Mouse (Mus musculus) embryonic facial prominence, embryonic 10.5 days (tissue): Measurements from ENCODE around the gene Ergic1. TPM values are rescaled to one million over a fixed set of nuclear protein-coding genes. Genes with fewer than 3 reads are reported as not detected.

Experiments
- DNase-seq: peaks from one replicate; pipeline ENCODE4 v3.0.0-alpha.2; 2017; ENCODE audit warnings: low spot score
- H3K27ac ChIP-seq: fragments of 300-500 bp; sonication (generic); replicated peaks from 2 replicates; pipeline ENCODE4 v1.5.1; 2016; ENCODE audit warnings: mild to moderate bottlenecking
- H3K27me3 ChIP-seq: fragments of 300-500 bp; sonication (generic); replicated peaks from 2 replicates; pipeline ENCODE4 v1.6.1; 2016; ENCODE audit warnings: low read depth, mild to moderate bottlenecking; ENCODE audit not compliant: poor library complexity, severe bottlenecking
- H3K36me3 ChIP-seq: fragments of 300-500 bp; sonication (generic); replicated peaks from 2 replicates; pipeline ENCODE4 v1.6.1; 2016; ENCODE audit warnings: mild to moderate bottlenecking, moderate library complexity
- H3K4me1 ChIP-seq: fragments of 300-500 bp; sonication (generic); 2 replicates; pipeline ENCODE4 v1.6.1; 2016
- H3K4me3 ChIP-seq: fragments of 300-500 bp; sonication (generic); 2 replicates; pipeline ENCODE4 v1.5.1; 2016; ENCODE audit warnings: mild to moderate bottlenecking, moderate library complexity
- H3K9me3 ChIP-seq: fragments of 300-500 bp; sonication (generic); 2 replicates; pipeline ENCODE4 v1.6.1; 2016; ENCODE audit warnings: mild to moderate bottlenecking
- WGBS: fragments of 180-500 bp; shearing (Covaris S2); methylation state at CpG from one replicate; pipeline ENCODE4 v1.1.7; 2016; 5-methylcytosine and 5-hydroxymethylcytosine counted together
- polyA plus RNA-seq: library from polyadenylated mRNA; unstranded; fragments of >200 nt; fragmentation: Nextera tagmentation; extraction: Ambion mirVana; gene quantifications from 2 replicates; pipeline ENCODE4 v1.2.1, GENCODE M21; 2016

The Ergic1 gene
- polyA plus RNA-seq, result 107 and 109 TPM in 2 replicates

- WGBS, result under 1% methylated on average over 36 of the region's 36 CpGs
- Histone ChIP-seq H3K4me3 (peak within 1 kb of the TSS; percentile 91), H3K9me3 (peaks cover 4% of the 10 kb centered on the region), H3K4me1 (peaks cover 33% of the 10 kb centered on the region), H3K27me3 (no peaks in the 10 kb centered on the region), H3K27ac (peak within 1 kb of the TSS; percentile 92), H3K36me3 (peaks cover 32% of the 10 kb centered on the region)
- DNase-seq, result peak; percentile 95
Measured at GRCm38 (mm10) chr17:26561290-26561640, at the start of gene Ergic1. TSS of gene Ergic1 (plus strand) at chr17:26561489.

- DNase-seq, result no peak
- WGBS, result 72% methylated on average over 7 of the region's 7 CpGs
- no peaks in the 10 kb centered on the region for H3K36me3 ChIP-seq
Measured at GRCm38 (mm10) chr17:26511816-26512774, 49.2 kb upstream of the Ergic1 start.

GRCm38 (mm10) chr17:26512961-26513360 is 48.3 kb upstream of the Ergic1 start:
- 86% methylated on average over 7 of the region's 7 CpGs for WGBS
- Histone ChIP-seq H3K36me3 (no peaks in the 10 kb centered on the region), H3K4me3 (no peak overlapping the region), H3K27me3 (peaks cover 21% of the 10 kb centered on the region), H3K27ac (no peak overlapping the region), H3K4me1 (peaks cover 11% of the 10 kb centered on the region), H3K9me3 (no peaks in the 10 kb centered on the region)
- DNase-seq, result no peak

More at GRCm38 (mm10) chr17:26511816-26512774, 49.2 kb upstream of the Ergic1 start:
- Histone ChIP-seq H3K4me1 (peaks cover 15% of the 10 kb centered on the region), H3K9me3 (no peaks in the 10 kb centered on the region), H3K27ac (peak overlapping the region; percentile 2; the same call in 1 of the 2 replicates), H3K4me3 (no peak overlapping the region), H3K27me3 (peaks cover 21% of the 10 kb centered on the region)

- Histone ChIP-seq H3K27ac (no peak overlapping the region), H3K9me3 (no peaks in the 10 kb centered on the region), H3K27me3 (peaks cover 21% of the 10 kb centered on the region), H3K4me3 (no peak overlapping the region), H3K4me1 (peaks cover 11% of the 10 kb centered on the region), H3K36me3 (no peaks in the 10 kb centered on the region)
- DNase-seq, result no peak
- 77% methylated on average over 6 of the region's 6 CpGs for WGBS
Measured at GRCm38 (mm10) chr17:26513459-26514290, 47.6 kb upstream of the Ergic1 start.

GRCm38 (mm10) chr17:26514581-26515030 is 46.7 kb upstream of the Ergic1 start:
- Histone ChIP-seq H3K36me3 (no peaks in the 10 kb centered on the region), H3K4me1 (peaks cover 4% of the 10 kb centered on the region), H3K27ac (no peak overlapping the region), H3K4me3 (no peak overlapping the region), H3K27me3 (peaks cover 21% of the 10 kb centered on the region), H3K9me3 (no peaks in the 10 kb centered on the region)
- WGBS, result 92% methylated on average over 3 of the region's 3 CpGs
- no peak for DNase-seq

- Histone ChIP-seq H3K27ac (no peak overlapping the region), H3K27me3 (peaks cover 14% of the 10 kb centered on the region), H3K36me3 (no peaks in the 10 kb centered on the region), H3K9me3 (no peaks in the 10 kb centered on the region), H3K4me1 (peaks cover 4% of the 10 kb centered on the region; the same call in 1 of the 2 replicates), H3K4me3 (no peak overlapping the region)
- no peak for DNase-seq
- 90% methylated on average over 4 of the region's 4 CpGs for WGBS
Measured at GRCm38 (mm10) chr17:26515675-26516074, 45.6 kb upstream of the Ergic1 start.

GRCm38 (mm10) chr17:26518306-26518705 is 43.0 kb upstream of the Ergic1 start:
- Histone ChIP-seq H3K27ac (no peak overlapping the region), H3K4me1 (no peaks in the 10 kb centered on the region), H3K4me3 (no peak overlapping the region), H3K27me3 (no peaks in the 10 kb centered on the region), H3K36me3 (no peaks in the 10 kb centered on the region), H3K9me3 (no peaks in the 10 kb centered on the region)
- WGBS, result 87% methylated on average over 3 of the region's 3 CpGs
- no peak for DNase-seq

- H3K4me1 ChIP-seq, result no peaks in the 10 kb centered on the region
- WGBS, result 85% methylated on average over 4 of the region's 4 CpGs
Measured at GRCm38 (mm10) chr17:26522711-26523110, 38.6 kb upstream of the Ergic1 start.

GRCm38 (mm10) chr17:26524316-26524715 is 37.0 kb upstream of the Ergic1 start:
- DNase-seq, result no peak

More at GRCm38 (mm10) chr17:26522711-26523110, 38.6 kb upstream of the Ergic1 start:
- Histone ChIP-seq H3K4me3 (no peak overlapping the region), H3K27me3 (no peaks in the 10 kb centered on the region), H3K9me3 (no peaks in the 10 kb centered on the region), H3K36me3 (no peaks in the 10 kb centered on the region), H3K27ac (no peak overlapping the region)
- no peak for DNase-seq

GRCm38 (mm10) chr17:26524801-26525200 is 36.5 kb upstream of the Ergic1 start:
- Histone ChIP-seq H3K36me3 (no peaks in the 10 kb centered on the region), H3K4me1 (peaks cover 4% of the 10 kb centered on the region), H3K9me3 (no peaks in the 10 kb centered on the region), H3K27ac (no peak overlapping the region), H3K27me3 (no peaks in the 10 kb centered on the region), H3K4me3 (no peak overlapping the region)
- 87% methylated on average over 4 of the region's 4 CpGs for WGBS
- DNase-seq, result no peak

More at GRCm38 (mm10) chr17:26524316-26524715, 37.0 kb upstream of the Ergic1 start:
- Histone ChIP-seq H3K9me3 (no peaks in the 10 kb centered on the region), H3K4me3 (no peak overlapping the region), H3K27me3 (no peaks in the 10 kb centered on the region), H3K4me1 (no peaks in the 10 kb centered on the region), H3K36me3 (no peaks in the 10 kb centered on the region), H3K27ac (no peak overlapping the region)

- no peak for DNase-seq
- Histone ChIP-seq H3K4me1 (peaks cover 9% of the 10 kb centered on the region), H3K4me3 (no peak overlapping the region), H3K36me3 (no peaks in the 10 kb centered on the region), H3K27ac (no peak overlapping the region), H3K9me3 (no peaks in the 10 kb centered on the region), H3K27me3 (no peaks in the 10 kb centered on the region)
- 86% methylated on average over 7 of the region's 7 CpGs for WGBS
Measured at GRCm38 (mm10) chr17:26525316-26525715, 36.0 kb upstream of the Ergic1 start.

- Histone ChIP-seq H3K27ac (no peak overlapping the region), H3K4me3 (no peak overlapping the region), H3K9me3 (no peaks in the 10 kb centered on the region), H3K27me3 (no peaks in the 10 kb centered on the region), H3K36me3 (no peaks in the 10 kb centered on the region), H3K4me1 (peaks cover 17% of the 10 kb centered on the region)
- no peak for DNase-seq
- 91% methylated on average over 9 of the region's 9 CpGs for WGBS
Measured at GRCm38 (mm10) chr17:26527291-26527690, 34.0 kb upstream of the Ergic1 start.
